Mouse (Mus musculus): Measurements from ENCODE around the gene Cdh4. TPM values are rescaled to one million over a fixed set of nuclear protein-coding genes. Genes with fewer than 3 reads are reported as not detected.

Cdh4 gene
- polyA plus RNA-seq, 1 experiment from 2014 or later, result 15.0 TPM

GRCm38 (mm10) chr2:179714145-179714544, 271.9 kb downstream of the Cdh4 start:
- Histone ChIP-seq H3K4me2 (replicated peaks) (no peak overlapping the region), H3K36me3 (no peaks in the 10 kb centered on the region), H3K9me3 (no peaks in the 10 kb centered on the region), H3K9ac (no peak overlapping the region), H3K27ac (no peak overlapping the region), H3K4me3 (no peak overlapping the region), H3K27me3 (peaks cover 9% of the 10 kb centered on the region; the same call in 1 of the 2 replicates), H3K4me1 (peaks cover 13% of the 10 kb centered on the region)
- ATAC-seq (ENCODE audit: insufficient number of reproducible peaks, insufficient read depth, low FRiP score, low TSS enrichment), result no peak
- WGBS, result 82% methylated on average over 3 of the region's 3 CpGs

DNA sequence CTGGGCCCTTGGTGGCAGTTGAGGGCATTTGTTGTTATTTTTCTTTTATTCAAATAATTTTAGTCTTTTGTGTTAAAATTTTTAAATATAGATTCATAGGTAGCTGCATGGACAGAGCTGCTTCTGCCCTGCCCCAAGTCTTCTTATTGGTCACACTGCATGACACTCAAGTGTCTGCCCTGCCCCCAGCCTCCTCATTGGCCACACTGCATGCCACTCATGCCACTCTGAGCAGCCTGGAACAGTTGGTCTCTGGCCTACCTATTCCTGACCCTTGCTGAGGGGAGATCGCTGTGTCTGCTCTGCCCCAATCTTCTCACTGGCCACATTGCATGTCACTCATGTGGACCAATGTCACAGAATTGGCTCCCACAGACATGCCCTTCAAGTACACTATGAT, 273.1 kb downstream of the Cdh4 start:
- Histone ChIP-seq H3K4me1 (peaks cover 13% of the 10 kb centered on the region), H3K4me3 (no peak overlapping the region), H3K9ac (no peak overlapping the region), H3K9me3 (no peaks in the 10 kb centered on the region), H3K27ac (no peak overlapping the region), H3K4me2 (replicated peaks) (no peak overlapping the region), H3K36me3 (no peaks in the 10 kb centered on the region), H3K27me3 (peaks cover 7% of the 10 kb centered on the region; the same call in 1 of the 2 replicates)
- 100% methylated on average over 1 of the region's 1 CpGs for WGBS
- no peak for ATAC-seq (ENCODE audit: insufficient number of reproducible peaks, insufficient read depth, low FRiP score, low TSS enrichment)

DNA sequence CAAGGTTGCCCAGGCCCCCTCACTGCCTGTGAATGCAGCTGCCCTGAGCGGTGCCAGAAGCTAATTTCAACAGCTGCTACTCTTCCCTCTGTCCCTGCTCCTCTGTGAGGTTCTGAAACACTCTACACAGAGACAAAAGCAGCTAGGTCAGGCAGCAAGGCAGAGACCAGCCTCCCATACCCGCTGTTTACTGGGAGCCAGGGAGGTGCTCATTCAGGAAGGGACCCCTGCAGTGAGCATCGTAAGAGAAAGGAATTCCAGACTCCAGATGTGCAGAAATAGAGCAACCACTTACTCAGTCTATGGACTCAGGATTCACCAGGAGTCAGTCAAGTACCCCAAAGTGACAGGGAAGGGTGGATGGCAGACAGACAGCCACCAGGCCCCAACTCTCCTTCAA, 278.1 kb downstream of the Cdh4 start:
- peaks cover 4% of the 10 kb centered on the region; the same call in 1 of the 2 replicates for H3K4me1 ChIP-seq
- H3K36me3 ChIP-seq, result no peaks in the 10 kb centered on the region
- no peak for ATAC-seq (ENCODE audit: insufficient number of reproducible peaks, insufficient read depth, low FRiP score, low TSS enrichment)
- no peak overlapping the region for H3K27ac ChIP-seq
- no peak overlapping the region for H3K9ac ChIP-seq
- WGBS, result 24% methylated on average over 3 of the region's 3 CpGs
- H3K27me3 ChIP-seq, result no peaks in the 10 kb centered on the region
- no peak overlapping the region for H3K4me3 ChIP-seq
- no peaks in the 10 kb centered on the region for H3K9me3 ChIP-seq
- no peak overlapping the region for H3K4me2 ChIP-seq (replicated peaks)

- Histone ChIP-seq H3K36me3 (no peaks in the 10 kb centered on the region), H3K4me3 (no peak overlapping the region), H3K9ac (no peak overlapping the region), H3K9me3 (no peaks in the 10 kb centered on the region), H3K27me3 (no peaks in the 10 kb centered on the region), H3K27ac (no peak overlapping the region), H3K4me2 (replicated peaks) (no peak overlapping the region), H3K4me1 (peaks cover 4% of the 10 kb centered on the region; the same call in 1 of the 2 replicates)
- no peak for ATAC-seq (ENCODE audit: insufficient number of reproducible peaks, insufficient read depth, low FRiP score, low TSS enrichment)
- WGBS, result 54% methylated on average over 18 of the region's 18 CpGs
Observed at GRCm38 (mm10) chr2:179721534-179722516, 279.6 kb downstream of the Cdh4 start.

DNA sequence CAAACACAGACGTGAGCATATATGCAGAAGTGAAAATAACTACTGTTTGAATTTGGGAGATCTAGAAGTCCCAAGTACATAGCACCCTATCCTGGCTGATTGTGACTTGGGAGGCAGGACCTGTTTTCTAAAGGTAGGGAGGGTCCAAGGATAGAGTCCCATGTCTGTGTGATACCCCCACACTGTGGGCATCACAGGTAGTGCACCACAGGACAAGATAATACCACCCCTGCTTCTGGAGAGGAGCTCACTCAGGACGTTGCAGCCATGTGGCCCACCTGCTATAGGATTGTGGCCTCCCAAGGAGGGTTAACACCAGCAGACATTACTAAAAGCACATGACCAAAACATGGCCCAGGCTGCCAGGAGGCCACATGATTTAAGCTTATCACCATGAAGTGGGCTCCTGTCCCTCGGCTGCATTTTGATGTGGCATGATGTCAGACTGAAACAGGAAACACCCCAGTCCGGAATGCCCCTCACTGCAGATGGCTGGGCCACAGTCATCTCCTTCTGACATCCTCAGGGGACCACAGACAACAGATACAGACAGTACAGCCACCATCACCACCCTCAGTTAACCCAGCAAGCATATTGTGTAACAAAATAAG, 280.6 kb downstream of the Cdh4 start:
- H3K4me2 ChIP-seq (replicated peaks), result no peak overlapping the region
- H3K4me1 ChIP-seq, result peaks cover 4% of the 10 kb centered on the region; the same call in 1 of the 2 replicates
- H3K27me3 ChIP-seq, result no peaks in the 10 kb centered on the region
- no peaks in the 10 kb centered on the region for H3K9me3 ChIP-seq
- no peaks in the 10 kb centered on the region for H3K36me3 ChIP-seq
- H3K9ac ChIP-seq, result no peak overlapping the region
- no peak overlapping the region for H3K27ac ChIP-seq
- 73% methylated on average over 4 of the region's 4 CpGs for WGBS
- ATAC-seq (ENCODE audit: insufficient number of reproducible peaks, insufficient read depth, low FRiP score, low TSS enrichment), result no peak
- H3K4me3 ChIP-seq, result no peak overlapping the region

- Histone ChIP-seq H3K4me2 (replicated peaks) (no peak overlapping the region), H3K27ac (no peak overlapping the region), H3K4me3 (no peak overlapping the region), H3K4me1 (peaks cover 4% of the 10 kb centered on the region; the same call in 1 of the 2 replicates), H3K9ac (no peak overlapping the region), H3K27me3 (no peaks in the 10 kb centered on the region), H3K36me3 (no peaks in the 10 kb centered on the region), H3K9me3 (no peaks in the 10 kb centered on the region)
- ATAC-seq (ENCODE audit: insufficient number of reproducible peaks, insufficient read depth, low FRiP score, low TSS enrichment), result no peak
- 88% methylated on average over 8 of the region's 8 CpGs for WGBS
Observed at GRCm38 (mm10) chr2:179723401-179723800, 281.2 kb downstream of the Cdh4 start.

- ATAC-seq (ENCODE audit: insufficient number of reproducible peaks, insufficient read depth, low FRiP score, low TSS enrichment), result no peak
- Histone ChIP-seq H3K36me3 (no peaks in the 10 kb centered on the region), H3K4me1 (peaks cover 22% of the 10 kb centered on the region), H3K9ac (no peak overlapping the region), H3K27ac (no peak overlapping the region), H3K4me2 (replicated peaks) (no peak overlapping the region), H3K9me3 (no peaks in the 10 kb centered on the region), H3K27me3 (peaks cover 2% of the 10 kb centered on the region; the same call in 1 of the 2 replicates), H3K4me3 (no peak overlapping the region)
- WGBS, result 57% methylated on average over 8 of the region's 8 CpGs
Observed at GRCm38 (mm10) chr2:179729002-179729401, 286.8 kb downstream of the Cdh4 start.

- Histone ChIP-seq H3K4me2 (replicated peaks) (no peak overlapping the region), H3K9ac (no peak overlapping the region), H3K36me3 (no peaks in the 10 kb centered on the region), H3K27ac (no peak overlapping the region), H3K9me3 (no peaks in the 10 kb centered on the region), H3K4me3 (no peak overlapping the region), H3K27me3 (peaks cover 3% of the 10 kb centered on the region; the same call in 1 of the 2 replicates), H3K4me1 (peaks cover 19% of the 10 kb centered on the region)
- no peak for ATAC-seq (ENCODE audit: insufficient number of reproducible peaks, insufficient read depth, low FRiP score, low TSS enrichment)
- WGBS, result 83% methylated on average over 4 of the region's 4 CpGs
Observed at GRCm38 (mm10) chr2:179729802-179730201, 287.6 kb downstream of the Cdh4 start.

- WGBS, result 30% methylated on average over 16 of the region's 16 CpGs
- Histone ChIP-seq H3K4me1 (peaks cover 18% of the 10 kb centered on the region), H3K27me3 (peaks cover 3% of the 10 kb centered on the region; the same call in 1 of the 2 replicates), H3K9ac (no peak overlapping the region), H3K9me3 (no peaks in the 10 kb centered on the region), H3K36me3 (no peaks in the 10 kb centered on the region), H3K27ac (no peak overlapping the region), H3K4me2 (replicated peaks) (no peak overlapping the region), H3K4me3 (no peak overlapping the region)
- ATAC-seq (ENCODE audit: insufficient number of reproducible peaks, insufficient read depth, low FRiP score, low TSS enrichment), result no peak
Observed at GRCm38 (mm10) chr2:179733141-179733831, 291.1 kb downstream of the Cdh4 start.

DNA sequence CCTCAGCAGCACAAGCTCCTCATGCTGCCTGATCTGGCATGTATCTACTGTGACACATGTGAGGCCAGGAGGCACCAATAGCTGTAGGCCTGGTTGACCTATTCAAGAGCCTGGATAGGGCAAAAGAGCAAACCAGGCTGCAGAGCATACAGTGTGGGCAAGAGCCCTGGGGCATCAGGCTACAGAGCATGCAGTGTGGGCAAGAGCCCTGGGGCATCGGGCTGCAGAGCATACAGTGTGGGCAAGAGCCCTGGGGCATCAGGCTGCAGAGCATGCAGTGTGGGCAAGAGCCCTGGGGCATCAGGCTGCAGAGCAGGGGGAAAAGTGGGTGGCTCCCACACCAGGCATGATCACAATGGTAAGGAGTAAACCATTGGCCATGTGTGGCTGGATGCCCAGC, 300.2 kb downstream of the Cdh4 start:
- H3K4me3 ChIP-seq, result no peak overlapping the region
- ATAC-seq (ENCODE audit: insufficient number of reproducible peaks, insufficient read depth, low FRiP score, low TSS enrichment), result no peak
- no peak overlapping the region for H3K4me2 ChIP-seq (replicated peaks)
- 95% methylated on average over 1 of the region's 1 CpGs for WGBS
- H3K4me1 ChIP-seq, result no peaks in the 10 kb centered on the region
- no peaks in the 10 kb centered on the region for H3K36me3 ChIP-seq
- H3K9ac ChIP-seq, result no peak overlapping the region
- H3K27me3 ChIP-seq, result no peaks in the 10 kb centered on the region
- no peaks in the 10 kb centered on the region for H3K9me3 ChIP-seq
- no peak overlapping the region for H3K27ac ChIP-seq

DNA sequence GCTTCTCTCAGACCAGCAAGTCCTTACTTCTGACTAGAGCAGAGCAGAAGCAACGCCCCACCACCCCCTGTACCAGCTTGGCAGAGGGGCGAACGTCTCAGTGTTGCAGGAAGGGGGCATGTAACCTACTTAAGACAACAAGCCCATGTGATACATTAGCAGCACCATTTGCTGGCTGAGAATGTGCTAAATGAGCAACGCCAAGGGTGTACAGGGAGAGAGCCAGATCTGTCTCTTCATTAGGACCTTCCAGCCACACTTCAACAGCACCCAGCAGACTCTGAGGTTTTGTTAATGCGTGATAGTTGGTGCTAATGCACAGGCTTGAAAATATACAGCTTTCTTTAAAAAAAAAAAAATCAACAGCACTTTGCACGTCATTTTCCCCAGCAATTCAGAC, 300.6 kb downstream of the Cdh4 start:
- H3K27me3 ChIP-seq, result no peaks in the 10 kb centered on the region
- H3K4me1 ChIP-seq, result no peaks in the 10 kb centered on the region
- H3K4me3 ChIP-seq, result no peak overlapping the region
- no peaks in the 10 kb centered on the region for H3K36me3 ChIP-seq
- H3K9me3 ChIP-seq, result no peaks in the 10 kb centered on the region
- H3K9ac ChIP-seq, result no peak overlapping the region
- H3K4me2 ChIP-seq (replicated peaks), result no peak overlapping the region
- no peak for ATAC-seq (ENCODE audit: insufficient number of reproducible peaks, insufficient read depth, low FRiP score, low TSS enrichment)
- 83% methylated on average over 6 of the region's 6 CpGs for WGBS
- no peak overlapping the region for H3K27ac ChIP-seq

All from embryonic facial prominence, embryonic 12.5 days (tissue).